Mouse (Mus musculus): ENCODE measurements around the gene Acvrl1.

DNA sequence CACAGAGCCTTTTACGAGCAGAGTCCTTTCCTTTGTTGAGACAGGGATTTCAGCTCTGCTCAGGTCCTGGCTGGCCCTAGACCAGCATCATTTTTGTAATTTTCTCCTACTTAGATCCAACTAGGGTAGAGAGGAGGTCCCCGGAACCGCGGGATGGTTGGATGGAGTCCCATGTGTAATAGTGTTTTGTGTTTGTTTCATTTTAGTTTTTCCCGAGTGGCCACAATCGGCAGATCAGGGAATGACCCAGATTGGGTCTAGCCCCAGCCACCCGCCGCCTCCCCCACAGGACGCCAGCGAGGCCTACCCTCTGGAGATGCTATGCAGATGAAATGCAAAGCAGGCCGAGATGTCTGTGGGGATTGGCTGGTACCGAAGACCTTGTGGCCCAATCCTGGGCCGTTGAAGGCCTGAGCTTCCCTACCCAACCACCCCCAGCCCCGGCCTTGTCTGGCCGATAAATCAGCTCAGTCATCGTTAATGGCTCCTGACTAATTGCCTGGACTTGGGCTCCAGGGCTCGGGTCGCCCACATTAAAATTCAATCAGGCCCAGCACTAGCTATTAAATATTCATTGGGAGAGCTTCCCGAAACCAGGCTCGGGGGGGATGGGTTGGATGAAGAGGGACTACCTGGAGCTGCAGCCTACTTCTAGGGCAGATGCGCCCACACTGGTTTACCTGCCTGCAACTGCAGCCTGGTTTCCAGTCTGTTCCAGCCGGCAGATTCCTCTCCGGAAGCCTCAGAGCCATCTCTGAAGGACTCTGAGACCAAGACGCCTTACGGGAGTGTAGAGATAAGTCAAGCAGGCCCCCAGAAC is 35.3 kb upstream of the Acvrl1 start:
- no peak for TF ChIP-seq CTCF (IDR thresholded peaks at IDR 0.05; ENCODE audit: control insufficient read depth, insufficient read depth, insufficient replicate concordance, low read depth, low read length)
- no peak for TF ChIP-seq POLR2A (IDR thresholded peaks at IDR 0.05; ENCODE audit: control insufficient read depth, low read depth, low read length)

All from testis, adult 2 months (tissue).